Mouse (Mus musculus): ENCODE measurements at regions not wholly inside any gene's neighbourhood (a gene's known extent, or its start where the extent isn't known, plus 50 kb on each side); places are given as distances from the start of the nearest gene placed in this dataset.
"Not testable (repeated sequence)": the region's sequence is repeated elsewhere in the genome, so short reads cannot be mapped to it uniquely, and the experiment has no call there.

- DNase-seq (ENCODE audit: low spot score in 2 of 2); intact Hi-C loops (cut with DNase I): not testable (repeated sequence)
These were observed 206.2 kb upstream of the Fbxl7 start for GRCm38 (mm10) chr15:27101610-27102009.

- intact Hi-C loops (cut with DNase I): no loop called here
- no peak for DNase-seq (ENCODE audit: low spot score in 2 of 2)
These were observed 213.8 kb upstream of the Fbxl7 start for GRCm38 (mm10) chr15:27109130-27109529.

GRCm38 (mm10) chr15:27129697-27130096, 234.3 kb upstream of the Fbxl7 start:
- intact Hi-C loops (cut with DNase I): no loop called here
- DNase-seq (ENCODE audit: low spot score in 2 of 2): no peak

- intact Hi-C loops (cut with DNase I): no loop called here
- no peak for DNase-seq (ENCODE audit: low spot score in 2 of 2)
These were observed 237.4 kb upstream of the Fbxl7 start for GRCm38 (mm10) chr15:27132761-27133160.

GRCm38 (mm10) chr15:27137580-27137979, 242.2 kb upstream of the Fbxl7 start:
- intact Hi-C loops (cut with DNase I): no loop called here
- DNase-seq (ENCODE audit: low spot score in 2 of 2): no peak

- DNase-seq (ENCODE audit: low spot score in 2 of 2): no peak
- intact Hi-C loops (cut with DNase I): no loop called here
These were observed 250.5 kb upstream of the Fbxl7 start for GRCm38 (mm10) chr15:27145860-27146259.

- no peak for DNase-seq (ENCODE audit: low spot score in 2 of 2)
- intact Hi-C loops (cut with DNase I): no loop called here
These were observed 265.6 kb upstream of the Fbxl7 start for GRCm38 (mm10) chr15:27160986-27161385.

GRCm38 (mm10) chr15:27167484-27167883, 272.1 kb upstream of the Fbxl7 start:
- no peak for DNase-seq (ENCODE audit: low spot score in 2 of 2)
- intact Hi-C loops (cut with DNase I): no loop called here

- DNase-seq (ENCODE audit: low spot score in 2 of 2): no peak
- intact Hi-C loops (cut with DNase I): no loop called here
These were observed 274.5 kb upstream of the Fbxl7 start for GRCm38 (mm10) chr15:27169846-27170245.

GRCm38 (mm10) chr15:27173506-27173905, 278.1 kb upstream of the Fbxl7 start:
- intact Hi-C loops (cut with DNase I): no loop called here
- DNase-seq (ENCODE audit: low spot score in 2 of 2): no peak

GRCm38 (mm10) chr15:27178084-27178935, 282.9 kb upstream of the Fbxl7 start:
- intact Hi-C loops (cut with DNase I): no loop called here

GRCm38 (mm10) chr15:27189699-27190098, 276.8 kb upstream of the Ank start:
- intact Hi-C loops (cut with DNase I): loop anchor here (2.0 to 5.0 kb wide), 3 partner anchors 547 to 719 kb away; no protein-coding TSS in a partner anchor
- peak; percentile 69 to 72 for DNase-seq (ENCODE audit: low spot score in 2 of 2)

More at GRCm38 (mm10) chr15:27178084-27178935, 282.9 kb upstream of the Fbxl7 start:
- no peak for DNase-seq (ENCODE audit: low spot score in 2 of 2)

- intact Hi-C loops (cut with DNase I): no loop called here
These were observed 265.0 kb upstream of the Ank start for GRCm38 (mm10) chr15:27201513-27201912.

GRCm38 (mm10) chr15:27204888-27205287, 261.6 kb upstream of the Ank start:
- no peak for DNase-seq (ENCODE audit: low spot score in 2 of 2)
- intact Hi-C loops (cut with DNase I): no loop called here

More at GRCm38 (mm10) chr15:27201513-27201912, 265.0 kb upstream of the Ank start:
- no peak for DNase-seq (ENCODE audit: low spot score in 2 of 2)

- no peak for DNase-seq (ENCODE audit: low spot score in 2 of 2)
- intact Hi-C loops (cut with DNase I): no loop called here
These were observed 259.0 kb upstream of the Ank start for GRCm38 (mm10) chr15:27207446-27207845.

- no peak for DNase-seq (ENCODE audit: low spot score in 2 of 2)
- intact Hi-C loops (cut with DNase I): no loop called here
These were observed 250.1 kb upstream of the Ank start for GRCm38 (mm10) chr15:27216387-27216786.

- DNase-seq (ENCODE audit: low spot score in 2 of 2): no peak
- intact Hi-C loops (cut with DNase I): no loop called here
These were observed 247.2 kb upstream of the Ank start for GRCm38 (mm10) chr15:27219126-27219738.

GRCm38 (mm10) chr15:27223610-27224511, 242.6 kb upstream of the Ank start:
- DNase-seq (ENCODE audit: low spot score in 2 of 2): no peak
- intact Hi-C loops (cut with DNase I): no loop called here

GRCm38 (mm10) chr15:27224512-27224850, 242.0 kb upstream of the Ank start:
- intact Hi-C loops (cut with DNase I): no loop called here
- no peak for DNase-seq (ENCODE audit: low spot score in 2 of 2)

GRCm38 (mm10) chr15:27232804-27233203, 233.7 kb upstream of the Ank start:
- intact Hi-C loops (cut with DNase I): loop anchor here (10.0 kb wide), 1 partner anchor 1238 kb away; no protein-coding TSS in a partner anchor
- DNase-seq (ENCODE audit: low spot score in 2 of 2): no peak
